Mouse (Mus musculus) stomach, postnatal 0 days (tissue): Measurements from ENCODE around the gene Pak6.

Experiments
- CTCF ChIP-seq: IDR thresholded peaks from 2 replicates; pipeline ENCODE4 v1.5.1; 2016; ENCODE audit warnings: antibody characterized with exemption, low read depth, mild to moderate bottlenecking, moderate library complexity
- EP300 ChIP-seq: optimal IDR thresholded peaks from 2 replicates; pipeline ENCODE3; 2016; ENCODE audit warnings: antibody characterized with exemption

DNA sequence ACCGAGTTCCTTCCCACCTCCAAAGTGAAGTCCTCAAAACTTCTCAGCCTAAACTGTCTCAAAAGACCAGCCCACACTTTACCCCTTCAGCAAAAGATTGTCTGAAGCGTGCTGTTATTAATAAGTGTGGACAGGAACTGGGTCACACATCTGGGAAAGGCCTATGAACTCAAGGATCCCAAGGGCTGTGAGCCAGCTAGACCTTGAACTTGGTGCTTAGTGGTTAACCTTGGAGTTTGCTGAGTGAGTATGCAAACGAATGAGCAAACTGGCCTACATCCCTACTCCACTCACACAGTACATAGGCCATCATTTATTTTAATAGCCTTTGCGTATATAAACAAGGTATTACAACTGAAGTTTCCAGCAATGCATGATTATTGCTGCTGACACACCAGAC, 62.4 kb downstream of the Pak6 start:
- TF ChIP-seq CTCF: no peak
- TF ChIP-seq EP300: no peak
